Mouse (Mus musculus) lung, postnatal 0 days (tissue): ENCODE data around the gene Acaca. TPM values are rescaled to one million over a fixed set of nuclear protein-coding genes. Genes with fewer than 3 reads are reported as not detected.

Source experiments
- ATAC-seq: fragments of 200-750 bp; cut with Nextera tagmentation; 2 replicates; pipeline ENCODE4 v1.8.0; 2017; ENCODE audit warnings: moderate library complexity
- DNase-seq: peaks from one replicate; pipeline ENCODE4 v3.0.0-alpha.2; 2016; ENCODE audit warnings: low spot score
- H3K27ac ChIP-seq: fragments of 300-500 bp; sonication (generic); 2 replicates; pipeline ENCODE4 v1.5.1; 2014; ENCODE audit warnings: antibody characterized with exemption, mild to moderate bottlenecking, low read length, mixed read lengths
- H3K27me3 ChIP-seq: fragments of 300-500 bp; sonication (generic); replicated peaks from 2 replicates; pipeline ENCODE4 v1.6.1; 2014; ENCODE audit warnings: low read length, mixed read lengths; ENCODE audit not compliant: insufficient read depth
- H3K36me3 ChIP-seq: fragments of 300-500 bp; sonication (generic); 2 replicates; pipeline ENCODE4 v1.6.1; 2014; ENCODE audit warnings: low read length, mixed read lengths; ENCODE audit not compliant: insufficient read depth
- H3K4me1 ChIP-seq: fragments of 300-500 bp; sonication (generic); 2 replicates; pipeline ENCODE4 v1.6.1; 2014; ENCODE audit warnings: antibody characterized with exemption, low read depth, low read length, mixed read lengths; ENCODE audit not compliant: insufficient read depth
- H3K4me2 ChIP-seq: fragments of 300-500 bp; sonication (generic); replicated peaks from 2 replicates; pipeline ENCODE4 v1.6.1; 2014; ENCODE audit warnings: low read depth, mild to moderate bottlenecking, low read length, moderate library complexity, mixed read lengths
- H3K4me3 ChIP-seq: fragments of 300-500 bp; sonication (generic); 2 replicates; pipeline ENCODE4 v1.5.1; 2014; ENCODE audit warnings: low read depth, low read length
- H3K9ac ChIP-seq: fragments of 300-500 bp; sonication (generic); replicated peaks from 2 replicates; pipeline ENCODE4 v1.6.1; 2014; ENCODE audit warnings: low read depth, mild to moderate bottlenecking
- H3K9me3 ChIP-seq: fragments of 300-500 bp; sonication (generic); 2 replicates; pipeline ENCODE4 v1.6.1; 2016; ENCODE audit warnings: low read length, mixed read lengths
- CTCF ChIP-seq: IDR thresholded peaks from 2 replicates; pipeline ENCODE4 v1.5.1; 2016; ENCODE audit warnings: antibody characterized with exemption, mild to moderate bottlenecking
- EP300 ChIP-seq: IDR thresholded peaks from 2 replicates; pipeline ENCODE4 v1.6.1; 2016; ENCODE audit warnings: antibody characterized with exemption, mild to moderate bottlenecking, control low read depth
- WGBS: fragments of 180-500 bp; shearing (Covaris S2); extraction: QIAGEN DNeasy Blood & Tissue Kit; methylation state at CpG from one replicate; pipeline ENCODE4 v1.1.7; 2014; 5-methylcytosine and 5-hydroxymethylcytosine counted together
- polyA plus RNA-seq: library from polyadenylated mRNA; unstranded; fragments of >200 nt; fragmentation: Nextera tagmentation; extraction: Ambion mirVana; gene quantifications from 2 replicates; pipeline ENCODE4 v1.2.1, GENCODE M21; 2015

Acaca gene
- polyA plus RNA-seq, 1 experiment from 2014 or later, result 6.5 TPM

- no peak overlapping the region for H3K9ac ChIP-seq
- WGBS, result 63% methylated on average over 2 of the region's 2 CpGs
- H3K9me3 ChIP-seq, result no peaks in the 10 kb centered on the region
- DNase-seq (peak; percentile 19), ATAC-seq (no peak)
- no peak overlapping the region for H3K27ac ChIP-seq
- H3K4me3 ChIP-seq, result no peak overlapping the region
- no peaks in the 10 kb centered on the region for H3K36me3 ChIP-seq
- H3K4me1 ChIP-seq, result no peaks in the 10 kb centered on the region
- H3K27me3 ChIP-seq, result no peaks in the 10 kb centered on the region
- no peak for TF ChIP-seq CTCF
- TF ChIP-seq EP300, result no peak
- no peak overlapping the region for H3K4me2 ChIP-seq
These were observed 228.3 kb downstream of the Acaca start for GRCm38 (mm10) chr11:84357771-84358170.

- Histone ChIP-seq H3K27ac (no peak overlapping the region), H3K4me1 (no peaks in the 10 kb centered on the region), H3K36me3 (no peaks in the 10 kb centered on the region), H3K9ac (no peak overlapping the region), H3K4me3 (no peak overlapping the region), H3K9me3 (no peaks in the 10 kb centered on the region), H3K27me3 (no peaks in the 10 kb centered on the region), H3K4me2 (no peak overlapping the region)
- DNase-seq (no peak), ATAC-seq (no peak)
- 96% methylated on average over 5 of the region's 5 CpGs for WGBS
- no peak for TF ChIP-seq CTCF
- no peak for TF ChIP-seq EP300
These were observed 232.1 kb downstream of the Acaca start for GRCm38 (mm10) chr11:84361551-84361950.

- H3K9me3 ChIP-seq, result no peaks in the 10 kb centered on the region
- no peaks in the 10 kb centered on the region for H3K36me3 ChIP-seq
- WGBS, result 49% methylated on average over 6 of the region's 6 CpGs
- H3K4me1 ChIP-seq, result no peaks in the 10 kb centered on the region
- H3K4me2 ChIP-seq, result no peak overlapping the region
- H3K9ac ChIP-seq, result no peak overlapping the region
- no peak overlapping the region for H3K27ac ChIP-seq
- H3K4me3 ChIP-seq, result no peak overlapping the region
- H3K27me3 ChIP-seq, result no peaks in the 10 kb centered on the region
- ATAC-seq (no peak), DNase-seq (no peak)
- TF ChIP-seq EP300 (no peak), CTCF (no peak)
These were observed 233.3 kb downstream of the Acaca start for GRCm38 (mm10) chr11:84362633-84363243.

GRCm38 (mm10) chr11:84365313-84365712 lies 235.8 kb downstream of the Acaca start:
- Histone ChIP-seq H3K4me2 (no peak overlapping the region), H3K36me3 (no peaks in the 10 kb centered on the region), H3K27me3 (no peaks in the 10 kb centered on the region), H3K27ac (no peak overlapping the region), H3K9me3 (no peaks in the 10 kb centered on the region), H3K4me3 (no peak overlapping the region), H3K9ac (no peak overlapping the region), H3K4me1 (no peaks in the 10 kb centered on the region)
- 58% methylated on average over 1 of the region's 1 CpGs for WGBS
- DNase-seq, result no peak
- TF ChIP-seq EP300 (no peak), CTCF (no peak)
- no peak for ATAC-seq

GRCm38 (mm10) chr11:84368902-84369301 lies 239.4 kb downstream of the Acaca start:
- 68% methylated on average over 2 of the region's 2 CpGs for WGBS
- H3K9ac ChIP-seq, result no peak overlapping the region

GRCm38 (mm10) chr11:84373122-84373521 lies 243.7 kb downstream of the Acaca start:
- no peaks in the 10 kb centered on the region for H3K27me3 ChIP-seq

More at GRCm38 (mm10) chr11:84368902-84369301, 239.4 kb downstream of the Acaca start:
- no peaks in the 10 kb centered on the region for H3K36me3 ChIP-seq
- no peaks in the 10 kb centered on the region for H3K4me1 ChIP-seq
- H3K27me3 ChIP-seq, result no peaks in the 10 kb centered on the region
- TF ChIP-seq EP300, result no peak
- TF ChIP-seq CTCF, result no peak
- no peak for DNase-seq
- H3K4me2 ChIP-seq, result no peak overlapping the region
- H3K4me3 ChIP-seq, result no peak overlapping the region
- no peak overlapping the region for H3K27ac ChIP-seq
- H3K9me3 ChIP-seq, result no peaks in the 10 kb centered on the region
- no peak for ATAC-seq

More at GRCm38 (mm10) chr11:84373122-84373521, 243.7 kb downstream of the Acaca start:
- Histone ChIP-seq H3K4me1 (no peaks in the 10 kb centered on the region), H3K27ac (no peak overlapping the region), H3K4me3 (no peak overlapping the region), H3K9me3 (no peaks in the 10 kb centered on the region), H3K36me3 (0 out of 2 replicates have a peak, but pooled peaks cover 3% of the 10 kb centered on the region), H3K9ac (no peak overlapping the region), H3K4me2 (no peak overlapping the region)
- WGBS, result 87% methylated on average over 4 of the region's 4 CpGs
- DNase-seq (no peak), ATAC-seq (no peak)
- TF ChIP-seq EP300, result no peak
- no peak for TF ChIP-seq CTCF
